ENCODE assay signal across 8 mouse cellular contexts in the genomic region with DNA sequence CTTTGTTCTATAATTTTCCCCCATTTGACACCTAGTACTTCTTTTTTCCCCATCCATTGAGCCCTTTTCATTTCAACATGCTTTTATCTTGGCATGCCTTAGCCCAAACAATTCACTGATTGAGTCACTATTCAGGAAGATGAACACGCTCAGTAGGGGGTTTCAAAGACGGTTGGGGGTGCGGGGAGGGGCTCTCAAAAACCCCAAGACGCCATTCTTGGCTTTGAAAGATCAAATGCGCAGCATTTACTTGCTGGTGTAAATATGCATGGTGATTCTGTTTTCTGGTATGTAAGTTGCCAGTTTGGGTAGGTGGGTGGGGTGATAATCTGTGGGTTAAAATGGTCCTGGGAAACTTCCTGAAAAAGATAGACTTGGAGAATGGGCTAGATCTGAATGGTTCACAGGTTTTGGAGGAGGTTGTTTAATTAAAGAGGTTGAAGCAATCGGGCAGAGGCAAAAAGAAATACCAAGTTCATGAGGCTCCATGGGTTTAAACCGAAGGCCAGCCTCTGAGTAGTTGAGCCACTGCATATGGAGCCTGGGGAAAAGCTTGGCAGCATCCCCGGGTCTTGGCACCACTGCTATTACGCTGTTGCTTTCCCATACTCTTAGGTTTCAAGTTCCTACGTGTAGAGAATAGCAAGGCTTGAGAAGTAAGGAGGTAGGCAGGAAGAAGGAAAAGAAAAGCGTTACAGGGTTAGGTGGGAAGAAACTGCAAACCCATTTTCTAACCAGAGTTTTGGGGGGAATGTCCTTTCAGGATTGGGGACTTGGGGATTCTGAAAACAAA. TPM values are rescaled to one million over a fixed set of nuclear protein-coding genes. Genes with fewer than 3 reads are reported as not detected.
DNase-seq lines count a peak whose midpoint lies in the region; ATAC-seq and TF ChIP-seq lines count a peak whose summit lies in the region.

No protein-coding gene starts in this region.

- ATAC-seq in embryonic facial prominence, embryonic 13.5 days (ENCODE audit: insufficient number of reproducible peaks, insufficient read depth, low FRiP score, low TSS enrichment, low read depth): no peak
- ATAC-seq in hindbrain, embryonic 13.5 days (ENCODE audit: low FRiP score): no peak

- no peak for TF ChIP-seq CTCF in layer of hippocampus, adult 2 months (conservative IDR thresholded peaks at IDR 0.05)

- peak overlapping the region; percentile 76 for H3K9ac ChIP-seq in embryonic facial prominence, embryonic 13.5 days
- peak overlapping the region; percentile 78 for H3K9ac ChIP-seq in hindbrain, embryonic 13.5 days

- H3K4me1 ChIP-seq in embryonic facial prominence, embryonic 13.5 days: peaks cover 9% of the 10 kb centered on the region; the same call in 1 of the 2 replicates
- H3K4me1 ChIP-seq in hindbrain, embryonic 13.5 days (replicated peaks): peaks cover 21% of the 10 kb centered on the region
- peaks cover 19% of the 10 kb centered on the region for H3K4me1 ChIP-seq in midbrain, embryonic 10.5 days

- H3K4me3 ChIP-seq in layer of hippocampus, adult 2 months: peak overlapping the region; percentile 76
- H3K4me3 ChIP-seq in embryonic facial prominence, embryonic 13.5 days: peak overlapping the region; percentile 65
- H3K4me3 ChIP-seq in hindbrain, embryonic 13.5 days: peak overlapping the region; percentile 64
- peak overlapping the region; percentile 73 for H3K4me3 ChIP-seq in midbrain, embryonic 10.5 days

- peak overlapping the region; percentile 69 for H3K4me2 ChIP-seq in embryonic facial prominence, embryonic 13.5 days
- peak overlapping the region; percentile 62 for H3K4me2 ChIP-seq in hindbrain, embryonic 13.5 days

- no peaks in the 10 kb centered on the region for H3K9me3 ChIP-seq in embryonic facial prominence, embryonic 13.5 days
- no peaks in the 10 kb centered on the region for H3K9me3 ChIP-seq in hindbrain, embryonic 13.5 days
- no peaks in the 10 kb centered on the region for H3K9me3 ChIP-seq in midbrain, embryonic 10.5 days (replicated peaks)

- WGBS in embryonic facial prominence, embryonic 13.5 days: 40% methylated on average over 11 of the region's 11 CpGs
- 37% methylated on average over 11 of the region's 11 CpGs for WGBS in hindbrain, embryonic 13.5 days
- 42% methylated on average over 11 of the region's 11 CpGs for WGBS in midbrain, embryonic 10.5 days

- peak overlapping the region; percentile 96; the same call in 1 of the 2 replicates for H3K27ac ChIP-seq in layer of hippocampus, adult 2 months
- H3K27ac ChIP-seq in embryonic facial prominence, embryonic 13.5 days: no peak overlapping the region; the same call in 1 of the 2 replicates
- H3K27ac ChIP-seq in hindbrain, embryonic 13.5 days: no peak overlapping the region
- H3K27ac ChIP-seq in midbrain, embryonic 10.5 days (replicated peaks): no peak overlapping the region

- H3K36me3 ChIP-seq in embryonic facial prominence, embryonic 13.5 days: no peaks in the 10 kb centered on the region
- H3K36me3 ChIP-seq in hindbrain, embryonic 13.5 days: no peaks in the 10 kb centered on the region
- H3K36me3 ChIP-seq in midbrain, embryonic 10.5 days: peaks cover 6% of the 10 kb centered on the region; the same call in 1 of the 2 replicates

- peaks cover 28% of the 10 kb centered on the region for H3K27me3 ChIP-seq in embryonic facial prominence, embryonic 13.5 days
- peaks cover 5% of the 10 kb centered on the region; the same call in 1 of the 2 replicates for H3K27me3 ChIP-seq in hindbrain, embryonic 13.5 days
- H3K27me3 ChIP-seq in midbrain, embryonic 10.5 days (ENCODE audit: low read depth, poor library complexity, severe bottlenecking): peaks cover 78% of the 10 kb centered on the region

- DNase-seq in layer of hippocampus, adult 2 months (ENCODE audit: low spot score in 2 of 2): no peak
- DNase-seq in layer of hippocampus, postnatal 14 days (ENCODE audit: low spot score in 2 of 2): no peak
- DNase-seq in NIH3T3 (ENCODE audit: low read depth): peak; percentile 58
- DNase-seq in midbrain, embryonic 10.5 days (ENCODE audit: low spot score): no peak
- DNase-seq in embryo, embryonic 9.5 days (ENCODE audit: extremely low spot score): no peak
- no peak for DNase-seq in embryo, embryonic 11 days

RNA-seq across cellular contexts. Expression of a gene that starts 1.6 kb away (rescaled TPM):
- 10 to 100 TPM; 47.4 to 48.1 TPM for total RNA-seq in layer of hippocampus, adult 2 months (2021)
- total RNA-seq in layer of hippocampus, postnatal 14 days (2021): 10 to 100 TPM; 45.5 to 47.5 TPM
- 3.7 and 3.8 TPM in 2 replicates for polyA plus RNA-seq in embryonic facial prominence, embryonic 13.5 days (2015; fragmentation: Nextera tagmentation; extraction: Ambion mirVana)
- polyA plus RNA-seq in hindbrain, embryonic 13.5 days (2015; fragmentation: Nextera tagmentation; extraction: Ambion mirVana): 5.6 and 5.9 TPM in 2 replicates
- polyA plus RNA-seq in midbrain, embryonic 10.5 days (2016; fragmentation: Nextera tagmentation; extraction: Ambion mirVana): 2.9 and 3.4 TPM in 2 replicates
